In genomic region chr9:61753795-61754194, GRCm38 (mm10) we compare ENCODE assay signal across 9 mouse cellular contexts.
DNase-seq lines count a peak whose midpoint lies in the region; ATAC-seq and TF ChIP-seq lines count a peak whose summit lies in the region.
"Had no signal": no experiment of that assay in that cellular context is flagged by ENCODE, and none has a peak within 500 bp of the region (broad histone marks: within the 10 kb centered on the region; RNA-seq: fewer than 3 reads in every experiment).

No protein-coding gene starts in this region.

- TF ChIP-seq POLR2A in CH12.LX (IDR thresholded peaks at IDR 0.05; ENCODE audit: low read depth, low read length), result no peak

- no peaks in the 10 kb centered on the region for H3K27me3 ChIP-seq in hindbrain, embryonic 11.5 days (ENCODE audit: control insufficient read depth, insufficient read depth, low read length)
- H3K27me3 ChIP-seq in hindbrain, embryonic 14.5 days (ENCODE audit: control insufficient read depth, insufficient read depth, low read length), result no peaks in the 10 kb centered on the region
- H3K27me3 ChIP-seq in CH12.LX (replicated peaks), result no peaks in the 10 kb centered on the region
- no peaks in the 10 kb centered on the region for H3K27me3 ChIP-seq in stomach, embryonic 15.5 days (replicated peaks)

- TF ChIP-seq CTCF in CH12.LX (conservative IDR thresholded peaks at IDR 0.05 in 1 of 2, IDR thresholded peaks at IDR 0.05 in 1 of 2; ENCODE audit: low read depth in 2 of 2, low read length in 2 of 2), result no peak

- no peak overlapping the region for H3K4me2 ChIP-seq in hindbrain, embryonic 11.5 days (replicated peaks; ENCODE audit: low read depth, low read length)
- H3K4me2 ChIP-seq in hindbrain, embryonic 14.5 days (replicated peaks), result no peak overlapping the region
- H3K4me2 ChIP-seq in CH12.LX (ENCODE audit: insufficient read depth, low read depth, poor library complexity, severe bottlenecking), result no peak overlapping the region; the same call in 1 of the 2 replicates
- H3K4me2 ChIP-seq in stomach, embryonic 15.5 days, result 0 out of 2 replicates have a peak overlapping the region, but pooled peaks have one; percentile 14
- H3K4me2 ChIP-seq: lung, embryonic 15.5 days had no signal

- H3K9ac ChIP-seq in hindbrain, embryonic 11.5 days (ENCODE audit: low read depth, low read length), result no peak overlapping the region
- H3K9ac ChIP-seq in hindbrain, embryonic 14.5 days, result no peak overlapping the region
- no peak overlapping the region for H3K9ac ChIP-seq in CH12.LX (ENCODE audit: insufficient read depth, low read depth)
- H3K9ac ChIP-seq in stomach, embryonic 15.5 days, result no peak overlapping the region
- H3K9ac ChIP-seq: lung, embryonic 15.5 days had no signal

- 37% methylated on average over 10 of the region's 10 CpGs for WGBS in hindbrain, embryonic 11.5 days
- 31% methylated on average over 9 of the region's 10 CpGs for WGBS in hindbrain, embryonic 14.5 days
- WGBS in stomach, embryonic 15.5 days, result 38% methylated on average over 8 of the region's 10 CpGs

- dilution Hi-C loops in CH12.LX (cut with MboI; ENCODE audit: extremely low pct_ligation_motif_present, extremely low pct_unique_long_range_greater_than_20kb, low sequenced_read_pairs), result no loop called here

- TF ChIP-seq RAD21 in CH12.LX (IDR thresholded peaks at IDR 0.05; ENCODE audit: low read depth, low read length), result no peak

- H3K79me2 ChIP-seq in CH12.LX (replicated peaks; ENCODE audit: control insufficient read depth, extremely low read depth, insufficient read depth, poor library complexity, severe bottlenecking), result no peaks in the 10 kb centered on the region

- TF ChIP-seq EP300 in CH12.LX (IDR thresholded peaks at IDR 0.05; ENCODE audit: low read length), result no peak

- peak; percentile 18 for DNase-seq in hindbrain, embryonic 11.5 days (ENCODE audit: low spot score)
- DNase-seq in hindbrain, embryonic 14.5 days (ENCODE audit: low spot score), result no peak
- DNase-seq in CH12.LX (ENCODE audit: extremely low read depth), result no peak
- DNase-seq in adrenal gland, postnatal 36 days, result peak; percentile 34 to 43
- peak; percentile 37 to 38 for DNase-seq in layer of hippocampus, postnatal 25 days (ENCODE audit: extremely low spot score in 1 of 2, low spot score in 1 of 2)
- DNase-seq in lung, postnatal 36 days, result no peak
- no peak for DNase-seq in urinary bladder, postnatal 10 days (ENCODE audit: low spot score)

- no peak overlapping the region for H3K4me3 ChIP-seq in hindbrain, embryonic 11.5 days (ENCODE audit: low read depth, low read length)
- no peak overlapping the region for H3K4me3 ChIP-seq in hindbrain, embryonic 14.5 days (replicated peaks; ENCODE audit: low read length)
- H3K4me3 ChIP-seq in CH12.LX (replicated peaks in 1 of 3; ENCODE audit: low read depth in 2 of 3, low read length in 2 of 3, poor library complexity in 1 of 3), result no peak overlapping the region
- no peak overlapping the region for H3K4me3 ChIP-seq in stomach, embryonic 15.5 days (replicated peaks)
- H3K4me3 ChIP-seq: lung, embryonic 15.5 days had no signal

- no peaks in the 10 kb centered on the region for H3K36me3 ChIP-seq in hindbrain, embryonic 11.5 days (ENCODE audit: control insufficient read depth, insufficient read depth, low read length)
- no peaks in the 10 kb centered on the region for H3K36me3 ChIP-seq in hindbrain, embryonic 14.5 days (replicated peaks; ENCODE audit: control insufficient read depth, insufficient read depth)
- no peaks in the 10 kb centered on the region for H3K36me3 ChIP-seq in CH12.LX (replicated peaks in 1 of 2; ENCODE audit: control insufficient read depth in 1 of 2, insufficient read depth in 1 of 2, low read length in 1 of 2)
- no peaks in the 10 kb centered on the region for H3K36me3 ChIP-seq in stomach, embryonic 15.5 days
- H3K36me3 ChIP-seq: lung, embryonic 15.5 days had no signal

- no peak for ATAC-seq in hindbrain, embryonic 11.5 days (ENCODE audit: low FRiP score)
- ATAC-seq in hindbrain, embryonic 14.5 days (ENCODE audit: low FRiP score), result no peak
- ATAC-seq in stomach, embryonic 15.5 days (ENCODE audit: insufficient read depth, low FRiP score, low read depth), result peak; percentile 26; the same call in 1 of the 2 replicates

- H3K27ac ChIP-seq in hindbrain, embryonic 11.5 days (ENCODE audit: low read depth, low read length), result no peak overlapping the region
- no peak overlapping the region for H3K27ac ChIP-seq in hindbrain, embryonic 14.5 days
- no peak overlapping the region for H3K27ac ChIP-seq in CH12.LX (ENCODE audit: insufficient read depth, low read depth)
- no peak overlapping the region for H3K27ac ChIP-seq in stomach, embryonic 15.5 days
- H3K27ac ChIP-seq: lung, embryonic 15.5 days had no signal

- H3K9me3 ChIP-seq in hindbrain, embryonic 11.5 days (ENCODE audit: control insufficient read depth, low read length), result no peaks in the 10 kb centered on the region
- no peaks in the 10 kb centered on the region for H3K9me3 ChIP-seq in hindbrain, embryonic 14.5 days (ENCODE audit: control insufficient read depth, low read length)
- H3K9me3 ChIP-seq in CH12.LX (replicated peaks; ENCODE audit: low read length), result peaks cover 7% of the 10 kb centered on the region
- no peaks in the 10 kb centered on the region for H3K9me3 ChIP-seq in stomach, embryonic 15.5 days
- H3K9me3 ChIP-seq: lung, embryonic 15.5 days had no signal

- in situ Hi-C loops in CH12.LX (cut with MboI; ENCODE audit: low pct_ligation_motif_present, low pct_unique_long_range_greater_than_20kb, low sequenced_read_pairs), result no loop called here

- peaks cover 2% of the 10 kb centered on the region; the same call in 1 of the 2 replicates for H3K4me1 ChIP-seq in hindbrain, embryonic 11.5 days (replicated peaks; ENCODE audit: control insufficient read depth, insufficient read depth, low read length)
- H3K4me1 ChIP-seq in hindbrain, embryonic 14.5 days (replicated peaks; ENCODE audit: control insufficient read depth, insufficient read depth, low read length), result peaks cover 21% of the 10 kb centered on the region
- H3K4me1 ChIP-seq in CH12.LX (ENCODE audit: control insufficient read depth in 1 of 2, insufficient read depth in 2 of 2), result peaks cover 6 to 24% of the 10 kb centered on the region in 2 experiments
- H3K4me1 ChIP-seq in stomach, embryonic 15.5 days, result 0 out of 2 replicates have a peak, but pooled peaks cover 5% of the 10 kb centered on the region

TF ChIP-seq in CH12.LX, 34 proteins besides CTCF, POLR2A, EP300 and RAD21:
- TF ChIP-seq SIN3A (IDR thresholded peaks at IDR 0.05; ENCODE audit: low read length) (no peak), CHD1 (IDR thresholded peaks at IDR 0.05; ENCODE audit: low read depth, low read length) (no peak), ETS1 (conservative IDR thresholded peaks at IDR 0.05; ENCODE audit: low read depth, low read length) (no peak), SMC3 (IDR thresholded peaks at IDR 0.05; ENCODE audit: low read depth, low read length) (no peak), CHD2 (IDR thresholded peaks at IDR 0.05; ENCODE audit: low read length) (peak; percentile 16; the same call in 1 of the 2 replicates), NELFE (IDR thresholded peaks at IDR 0.05; ENCODE audit: low read depth, low read length) (no peak), IRF4 (IDR thresholded peaks at IDR 0.05; ENCODE audit: low read depth, low read length) (no peak), JUN (IDR thresholded peaks at IDR 0.05; ENCODE audit: insufficient read depth, low read depth, low read length) (no peak), ELF1 (IDR thresholded peaks at IDR 0.05; ENCODE audit: low read depth, low read length) (no peak)

Comparison
In these comparisons a context has a peak if more than half of its experiments do, and no peak if none do; other contexts are left out.
1. DNase-seq: peak in hindbrain, embryonic 11.5 days (single experiment), adrenal gland, postnatal 36 days (2 of 2) and layer of hippocampus, postnatal 25 days (2 of 2); none in hindbrain, embryonic 14.5 days (single experiment), CH12.LX (single experiment), lung, postnatal 36 days (single experiment) and urinary bladder, postnatal 10 days (single experiment).